Mouse (Mus musculus) small intestine, adult 2 months (tissue): ENCODE results near the gene Togaram1.

Source experiments
- CTCF ChIP-seq: fragments of 200-500 bp; IDR thresholded peaks from 2 replicates; pipeline ENCODE4 v1.5.1; 2012; ENCODE audit warnings: low read depth, mild to moderate bottlenecking, control low read depth, inconsistent platforms, low read length, moderate library complexity, mixed read lengths; ENCODE audit not compliant: insufficient replicate concordance, insufficient read length; ENCODE audit errors: extremely low read depth
- POLR2A ChIP-seq: fragments of 200-500 bp; IDR thresholded peaks from 2 replicates; pipeline ENCODE4 v1.6.1; 2012; ENCODE audit warnings: low read depth, mild to moderate bottlenecking, control low read depth, inconsistent platforms, low read length, moderate library complexity

- TF ChIP-seq CTCF (no peak), POLR2A (no peak)
Observed at GRCm38 (mm10) chr12:65007725-65008124, 42.1 kb downstream of the Togaram1 start.
